8 mouse cellular contexts compared by ENCODE assay signal in the genomic region with DNA sequence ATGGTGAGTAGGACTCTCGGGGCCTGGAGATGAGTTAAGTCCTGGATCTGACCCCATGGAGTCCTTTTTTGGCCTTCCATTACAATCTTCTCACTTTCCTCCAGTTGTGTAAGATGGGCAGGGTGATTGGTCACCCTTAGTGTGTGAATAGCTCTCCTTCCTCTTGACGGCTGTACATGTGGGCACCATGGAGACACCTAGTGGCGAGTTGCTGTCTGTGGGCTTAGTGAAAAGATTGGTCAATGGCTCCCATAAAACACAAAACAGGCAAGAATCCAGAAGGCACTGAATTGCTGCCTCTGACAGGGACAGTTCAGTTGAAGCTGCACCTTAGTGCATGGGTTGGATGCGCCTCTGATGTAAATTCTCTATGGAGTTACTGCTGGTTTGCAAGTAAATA. TPM values are rescaled to one million over a fixed set of nuclear protein-coding genes. Genes with fewer than 3 reads are reported as not detected.
DNase-seq lines count a peak whose midpoint lies in the region; ATAC-seq and TF ChIP-seq lines count a peak whose summit lies in the region.

No protein-coding gene starts in this region.

- 16% methylated on average over 4 of the region's 4 CpGs for WGBS in intestine, postnatal 0 days

- H3K27ac ChIP-seq in intestine, postnatal 0 days (ENCODE audit: low read depth, low read length), result no peak overlapping the region

- no peak for TF ChIP-seq CTCF in G1E (IDR thresholded peaks at IDR 0.05; ENCODE audit: low read depth, low read length)
- peak; percentile 87 for TF ChIP-seq CTCF in intestine, postnatal 0 days (IDR thresholded peaks at IDR 0.05; ENCODE audit: low read depth)

- DNase-seq in 416B (ENCODE audit: low read depth), result peak; percentile 73
- DNase-seq in G1E (ENCODE audit: low spot score), result peak; percentile 10
- peak; percentile 82 to 87 for DNase-seq in cerebellum, adult 18-20 months
- peak; percentile 29 to 49 for DNase-seq in frontal cortex, postnatal 14 days (ENCODE audit: low spot score in 2 of 2)
- peak; percentile 58 to 70 for DNase-seq in left cerebral cortex, postnatal 36 days (ENCODE audit: low spot score in 2 of 2)

- H3K27me3 ChIP-seq in G1E (ENCODE audit: insufficient read depth, low read length), result peaks cover 10% of the 10 kb centered on the region
- no peaks in the 10 kb centered on the region for H3K27me3 ChIP-seq in intestine, postnatal 0 days (replicated peaks; ENCODE audit: control insufficient read depth, insufficient read depth, low read length)

- no peak overlapping the region for H3K4me2 ChIP-seq in intestine, postnatal 0 days (replicated peaks; ENCODE audit: low read depth)

- H3K4me1 ChIP-seq in G1E (ENCODE audit: insufficient read depth, low read depth, low read length), result no peaks in the 10 kb centered on the region
- H3K4me1 ChIP-seq in intestine, postnatal 0 days (replicated peaks; ENCODE audit: control insufficient read depth, insufficient read depth, low read length), result no peaks in the 10 kb centered on the region

- H3K4me3 ChIP-seq in G1E (ENCODE audit: low read depth, low read length), result no peak overlapping the region
- no peak overlapping the region for H3K4me3 ChIP-seq in intestine, postnatal 0 days (ENCODE audit: low read depth, low read length)

- ATAC-seq in G1E (ENCODE audit: extremely low read depth, insufficient number of reproducible peaks, low FRiP score, poor library complexity, severe bottlenecking), result 0 out of 2 replicates have a peak, but pooled peaks have one; percentile 34
- ATAC-seq in intestine, postnatal 0 days, result no peak
- 0 out of 2 replicates have a peak, but pooled peaks have one; percentile 31 for ATAC-seq in monocyte, adult 5-6 weeks (replicated peaks; ENCODE audit: insufficient number of reproducible peaks, low FRiP score, low TSS enrichment, poor library complexity, severe bottlenecking)
- no peak for ATAC-seq in erythroid progenitor cell, adult 5-6 weeks (replicated peaks; ENCODE audit: low FRiP score, poor library complexity, severe bottlenecking)

- no peak overlapping the region for H3K9ac ChIP-seq in intestine, postnatal 0 days (ENCODE audit: low read depth, low read length)

- H3K9me3 ChIP-seq in G1E (replicated peaks), result no peaks in the 10 kb centered on the region
- no peaks in the 10 kb centered on the region for H3K9me3 ChIP-seq in intestine, postnatal 0 days (ENCODE audit: control insufficient read depth)

- intact Hi-C loops in left cerebral cortex, postnatal 36 days (cut with DNase I), result loop anchor here (5.0 kb wide), 1 partner anchor 94 kb away; no protein-coding TSS in a partner anchor

- no peaks in the 10 kb centered on the region for H3K36me3 ChIP-seq in G1E (replicated peaks)
- no peaks in the 10 kb centered on the region for H3K36me3 ChIP-seq in intestine, postnatal 0 days (ENCODE audit: control insufficient read depth, insufficient read depth)

RNA-seq across cellular contexts. Expression of gene Rims4, which starts 33.3 kb away (rescaled TPM):
- total RNA-seq in G1E (2014; fragmentation: Nextera tagmentation) (not detected in 2 replicates), G1E (2017) (0.05 TPM in 1 of 2 replicates, not detected in the other)
- not detected in 2 replicates for polyA plus RNA-seq in G1E (2012)
- 0.53 and 0.55 TPM in 2 replicates for polyA plus RNA-seq in intestine, postnatal 0 days (2015; fragmentation: Nextera tagmentation; extraction: Ambion mirVana)
- total RNA-seq in left cerebral cortex, postnatal 36 days (2021), result 10 to 100 TPM; 86.6 to 94.5 TPM
- not detected in 3 replicates for total RNA-seq in monocyte, adult 5-6 weeks (2017)
- not detected in 2 replicates for total RNA-seq in erythroid progenitor cell, adult 5-6 weeks (2015; ENCODE audit: low replicate concordance)
- total RNA-seq in erythroid progenitor cell, adult 5-6 weeks (2017; ENCODE audit: low replicate concordance), result not detected in 2 replicates

RNA-seq across cellular contexts. Expression of gene Ywhab, which starts 43.0 kb away (rescaled TPM):
- 129 and 130 TPM in 2 replicates for total RNA-seq in G1E (2014; fragmentation: Nextera tagmentation)
- 52.6 and 56.1 TPM in 2 replicates for total RNA-seq in G1E (2017)
- polyA plus RNA-seq in G1E (2012), result 64.3 and 79.9 TPM in 2 replicates
- 180 and 186 TPM in 2 replicates for polyA plus RNA-seq in intestine, postnatal 0 days (2015; fragmentation: Nextera tagmentation; extraction: Ambion mirVana)
- 100 to 1,000 TPM; 422 to 471 TPM for total RNA-seq in left cerebral cortex, postnatal 36 days (2021)
- 50.9 to 83.0 TPM (median 67.5 TPM) in 3 replicates for total RNA-seq in monocyte, adult 5-6 weeks (2017)
- total RNA-seq in erythroid progenitor cell, adult 5-6 weeks (2015; ENCODE audit: low replicate concordance), result 59.1 and 59.9 TPM in 2 replicates
- 33.0 and 34.5 TPM in 2 replicates for total RNA-seq in erythroid progenitor cell, adult 5-6 weeks (2017; ENCODE audit: low replicate concordance)

Comparison
In these comparisons a context has a peak if more than half of its experiments do, and no peak if none do; other contexts are left out.
1. DNase-seq: peak in every context shown above with its lines; median percentile 84 in cerebellum, adult 18-20 months; 73 in 416B; 64 in left cerebral cortex, postnatal 36 days; 39 in frontal cortex, postnatal 14 days; 10 in G1E.
2. ATAC-seq: peak in G1E (single experiment) and monocyte, adult 5-6 weeks (single experiment); none in intestine, postnatal 0 days (single experiment) and erythroid progenitor cell, adult 5-6 weeks (single experiment).
3. RNA of gene Rims4, which starts 33.3 kb away (total RNA-seq): 86.6 to 94.5 TPM in left cerebral cortex, postnatal 36 days; 0.05 TPM in G1E, not detected in monocyte, adult 5-6 weeks and not detected in erythroid progenitor cell, adult 5-6 weeks; every median in the first group is over 10 times any median in the second.